In the genomic region with DNA sequence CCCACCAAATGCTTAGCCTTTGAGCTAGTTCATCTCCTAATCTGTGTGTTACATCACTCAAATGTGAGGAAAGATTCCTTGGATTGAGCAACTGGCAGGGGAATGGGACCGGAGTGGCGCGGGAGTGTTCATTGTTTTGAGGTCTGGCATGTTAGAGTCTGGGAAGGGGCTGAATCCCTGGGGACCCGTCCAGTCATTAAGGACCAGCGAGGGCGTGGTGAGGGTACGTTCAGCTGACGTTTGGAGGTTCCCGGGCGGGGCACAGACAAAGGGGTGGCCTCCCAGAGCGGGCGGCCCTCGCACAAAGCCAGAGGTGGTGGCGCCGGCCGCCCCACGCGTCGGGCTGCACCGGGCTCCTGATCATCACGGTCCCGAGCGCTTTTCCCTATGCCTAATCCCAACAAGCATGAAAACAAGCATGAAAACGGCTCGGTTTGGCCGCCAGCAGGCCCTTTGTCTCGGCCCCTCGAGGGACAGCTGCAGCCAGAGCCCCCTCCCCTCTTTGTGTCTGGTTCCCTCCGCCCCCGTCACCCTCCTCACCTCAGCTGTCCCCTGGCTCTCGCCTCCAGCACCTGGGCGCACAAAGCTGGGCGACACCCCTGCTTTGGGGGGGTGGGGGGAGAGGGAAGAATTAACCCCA, we compare ENCODE assay signal across 7 mouse cellular contexts. TPM values are rescaled to one million over a fixed set of nuclear protein-coding genes. Genes with fewer than 3 reads are reported as not detected.
DNase-seq lines count a peak whose midpoint lies in the region; ATAC-seq and TF ChIP-seq lines count a peak whose summit lies in the region.

No protein-coding gene starts in this region.

- DNase-seq in right cerebral cortex, postnatal 4 days = peak; percentile 19
- DNase-seq in right cerebral cortex, postnatal 14 days = no peak
- DNase-seq in forebrain, embryonic 14.5 days (ENCODE audit: low spot score) = peak; percentile 62
- DNase-seq in stomach, postnatal 0 days (ENCODE audit: low spot score) = peak; percentile 29
- DNase-seq in gastrocnemius, adult 8-10 months (ENCODE audit: low spot score in 2 of 2) = no peak
- no peak for DNase-seq in kidney, adult 9 months

- TF ChIP-seq EP300 in stomach, postnatal 0 days (optimal IDR thresholded peaks at IDR 0.05) = no peak

- H3K9me3 ChIP-seq in forebrain, embryonic 14.5 days (replicated peaks; ENCODE audit: control insufficient read depth, low read length) = no peaks in the 10 kb centered on the region; the same call in 1 of the 2 replicates
- H3K9me3 ChIP-seq in liver, embryonic 12.5 days (replicated peaks) = no peaks in the 10 kb centered on the region
- H3K9me3 ChIP-seq in stomach, postnatal 0 days (ENCODE audit: control insufficient read depth, low read length) = no peaks in the 10 kb centered on the region

- H3K4me2 ChIP-seq in forebrain, embryonic 14.5 days (ENCODE audit: low read length) = peak overlapping the region; percentile 43
- H3K4me2 ChIP-seq in liver, embryonic 12.5 days = peak overlapping the region; percentile 41
- H3K4me2 ChIP-seq in stomach, postnatal 0 days (replicated peaks; ENCODE audit: low read depth) = peak overlapping the region; percentile 44

- TF ChIP-seq CTCF in stomach, postnatal 0 days (IDR thresholded peaks at IDR 0.05; ENCODE audit: low read depth) = no peak

- WGBS in forebrain, embryonic 14.5 days = under 1% methylated on average over 33 of the region's 33 CpGs
- WGBS in liver, embryonic 12.5 days (ENCODE audit: insufficient replicate concordance) = 11% methylated on average over 33 of the region's 33 CpGs
- WGBS in stomach, postnatal 0 days = 6% methylated on average over 30 of the region's 33 CpGs

- H3K27me3 ChIP-seq in forebrain, embryonic 14.5 days (replicated peaks; ENCODE audit: control insufficient read depth, insufficient read depth, low read length) = no peaks in the 10 kb centered on the region
- H3K27me3 ChIP-seq in liver, embryonic 12.5 days (replicated peaks) = peaks cover 47% of the 10 kb centered on the region
- no peaks in the 10 kb centered on the region for H3K27me3 ChIP-seq in stomach, postnatal 0 days (ENCODE audit: control insufficient read depth, insufficient read depth, low read length)

- peak overlapping the region; percentile 56 for H3K9ac ChIP-seq in forebrain, embryonic 14.5 days (ENCODE audit: low read length)
- H3K9ac ChIP-seq in liver, embryonic 12.5 days = no peak overlapping the region
- H3K9ac ChIP-seq in stomach, postnatal 0 days (ENCODE audit: low read length) = peak overlapping the region; percentile 48

- ATAC-seq in forebrain, embryonic 14.5 days = peak; percentile 82
- no peak for ATAC-seq in liver, embryonic 12.5 days
- no peak for ATAC-seq in stomach, postnatal 0 days (ENCODE audit: low FRiP score, low TSS enrichment)

- no peaks in the 10 kb centered on the region for H3K4me1 ChIP-seq in forebrain, embryonic 14.5 days (ENCODE audit: control insufficient read depth, insufficient read depth, low read length)
- H3K4me1 ChIP-seq in liver, embryonic 12.5 days = no peaks in the 10 kb centered on the region
- H3K4me1 ChIP-seq in stomach, postnatal 0 days (replicated peaks; ENCODE audit: control insufficient read depth, insufficient read depth) = no peaks in the 10 kb centered on the region; the same call in 1 of the 2 replicates

- no peaks in the 10 kb centered on the region for H3K36me3 ChIP-seq in forebrain, embryonic 14.5 days (ENCODE audit: control insufficient read depth, insufficient read depth, low read length)
- H3K36me3 ChIP-seq in liver, embryonic 12.5 days = no peaks in the 10 kb centered on the region
- no peaks in the 10 kb centered on the region for H3K36me3 ChIP-seq in stomach, postnatal 0 days (ENCODE audit: control insufficient read depth, insufficient read depth, low read length)

- peak overlapping the region; percentile 27; the same call in 1 of the 2 replicates for H3K27ac ChIP-seq in forebrain, embryonic 14.5 days (ENCODE audit: low read depth, low read length)
- no peak overlapping the region for H3K27ac ChIP-seq in liver, embryonic 12.5 days
- H3K27ac ChIP-seq in stomach, postnatal 0 days (replicated peaks) = no peak overlapping the region

- H3K4me3 ChIP-seq in forebrain, embryonic 14.5 days (ENCODE audit: low read depth, low read length) = peak overlapping the region; percentile 20
- H3K4me3 ChIP-seq in liver, embryonic 12.5 days = peak overlapping the region; percentile 9; the same call in 1 of the 2 replicates
- H3K4me3 ChIP-seq in stomach, postnatal 0 days (ENCODE audit: low read depth, low read length) = peak overlapping the region; percentile 26; the same call in 1 of the 2 replicates

RNA-seq across cellular contexts. Expression of a gene that starts 10.2 kb away (rescaled TPM):
- 3.4 and 4.1 TPM in 2 replicates for polyA plus RNA-seq in forebrain, embryonic 14.5 days (2014; fragmentation: Nextera tagmentation; extraction: Ambion mirVana)
- 0.26 and 0.44 TPM in 2 replicates for polyA plus RNA-seq in liver, embryonic 12.5 days (2016; fragmentation: Nextera tagmentation; extraction: Ambion mirVana)
- 1.5 and 1.9 TPM in 2 replicates for polyA plus RNA-seq in stomach, postnatal 0 days (2015; fragmentation: Nextera tagmentation; extraction: Ambion mirVana)
- 10 to 100 TPM; 23.3 to 32.6 (median 27.5) TPM for total RNA-seq in gastrocnemius, adult 8-10 months (2022)

RNA-seq across cellular contexts. Expression of a gene that starts 57.6 kb away (rescaled TPM):
- polyA plus RNA-seq in forebrain, embryonic 14.5 days (2014; fragmentation: Nextera tagmentation; extraction: Ambion mirVana) = 501 and 584 TPM in 2 replicates
- 367 and 374 TPM in 2 replicates for polyA plus RNA-seq in liver, embryonic 12.5 days (2016; fragmentation: Nextera tagmentation; extraction: Ambion mirVana)
- 366 and 389 TPM in 2 replicates for polyA plus RNA-seq in stomach, postnatal 0 days (2015; fragmentation: Nextera tagmentation; extraction: Ambion mirVana)
- total RNA-seq in gastrocnemius, adult 8-10 months (2022) = 10 to 100 TPM; 71.8 to 91.6 (median 87.9) TPM

Comparison
In these comparisons a context has a peak if more than half of its experiments do, and no peak if none do; other contexts are left out.
1. DNase-seq: peak in right cerebral cortex, postnatal 4 days (single experiment), forebrain, embryonic 14.5 days (single experiment) and stomach, postnatal 0 days (single experiment); none in right cerebral cortex, postnatal 14 days (single experiment), gastrocnemius, adult 8-10 months (0 of 2) and kidney, adult 9 months (single experiment).
2. Peak in every context shown above with its lines, with median percentiles within 50 percentile points of each other: H3K4me2 ChIP-seq and H3K4me3 ChIP-seq.